Mouse (Mus musculus): Measurements from ENCODE around the gene Stau1. TPM values are rescaled to one million over a fixed set of nuclear protein-coding genes. Genes with fewer than 3 reads are reported as not detected.
A peak's percentile ranks its signal among the peaks of the same experiment; 100 is the strongest.

The Stau1 gene
- total RNA-seq, 2 experiments from 2014 or later = 55.8 to 58.6 TPM

- peak; percentile 20 for DNase-seq
Observed at GRCm38 (mm10) chr2:166906523-166907182, 89.4 kb downstream of the Stau1 start.

DNA sequence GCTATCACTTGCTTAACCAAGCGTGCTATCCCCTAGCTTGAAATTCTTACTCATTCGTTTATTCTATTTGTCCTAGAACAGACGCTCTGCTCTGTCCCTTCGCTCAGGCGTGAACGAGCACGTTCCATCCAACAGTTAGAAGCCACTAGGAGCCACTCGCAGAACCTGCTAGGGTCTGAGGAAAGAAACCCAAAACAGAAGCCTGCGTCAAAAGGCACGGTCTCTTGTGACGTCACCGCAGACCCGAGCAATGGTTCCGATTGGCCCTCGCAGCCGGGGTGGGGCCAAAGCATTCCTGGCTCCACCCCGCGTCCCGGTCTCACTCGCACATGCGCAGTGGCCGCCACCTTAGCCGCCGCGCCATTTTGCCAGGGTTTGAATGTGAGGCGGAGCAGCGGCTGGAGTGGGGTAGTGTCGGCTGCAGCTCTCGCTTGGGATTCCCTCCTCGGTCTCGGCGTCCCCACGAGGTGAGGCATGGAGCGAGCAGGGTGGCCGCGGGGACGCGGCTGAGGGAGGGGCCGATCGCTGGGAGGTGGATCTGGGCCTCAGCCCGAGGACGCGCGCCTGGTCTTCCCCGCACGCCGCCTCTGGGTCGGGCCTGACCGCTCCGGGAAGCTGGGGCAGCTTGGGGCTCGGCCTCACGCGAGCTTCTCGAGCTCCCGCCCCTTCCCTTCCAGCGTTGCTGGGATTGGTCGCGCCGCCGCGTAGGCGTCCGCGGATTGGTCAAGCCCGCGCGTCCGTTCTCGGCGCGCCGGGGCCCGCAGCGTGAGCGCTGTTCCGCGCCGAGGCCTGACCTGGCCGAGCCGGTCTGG is 90.2 kb downstream of the Stau1 start, which contains the start of gene Cse1l:
Cse1l (plus strand) TSS at position 330 of the 812 bp plus-strand sequence.
- DNase-seq = peak; percentile 99

DNA sequence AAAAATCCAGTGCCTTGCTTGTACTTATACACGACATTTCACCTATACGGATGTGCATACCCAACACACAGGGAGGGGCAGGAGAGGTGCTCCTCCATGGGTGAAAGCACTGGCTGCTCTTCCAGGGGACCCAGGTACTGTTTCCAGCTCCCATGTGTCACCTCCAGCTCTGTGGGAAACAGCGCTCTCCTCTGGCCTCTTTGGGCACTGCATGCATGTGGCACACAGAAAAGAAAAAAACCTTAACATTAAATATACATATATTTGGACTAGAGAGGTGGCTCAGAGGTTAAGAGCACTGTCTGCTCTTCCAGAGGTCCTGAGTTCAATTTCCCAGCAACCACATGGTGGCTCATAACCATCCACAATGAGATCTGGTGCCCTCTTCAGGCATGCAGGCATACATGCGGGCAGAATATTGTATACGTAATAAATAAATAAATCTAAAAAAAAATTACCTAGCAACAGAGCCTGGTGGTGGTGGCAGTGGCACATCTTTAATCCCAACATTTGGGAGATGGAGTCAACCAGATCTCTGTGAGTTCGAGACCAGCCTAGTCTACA is 92.3 kb downstream of the Stau1 start:
- no peak for DNase-seq

GRCm38 (mm10) chr2:166900792-166901505 is 95.2 kb downstream of the Stau1 start:
- DNase-seq = no peak

- DNase-seq = no peak
Observed at GRCm38 (mm10) chr2:166899746-166900145, 96.4 kb downstream of the Stau1 start.

DNA sequence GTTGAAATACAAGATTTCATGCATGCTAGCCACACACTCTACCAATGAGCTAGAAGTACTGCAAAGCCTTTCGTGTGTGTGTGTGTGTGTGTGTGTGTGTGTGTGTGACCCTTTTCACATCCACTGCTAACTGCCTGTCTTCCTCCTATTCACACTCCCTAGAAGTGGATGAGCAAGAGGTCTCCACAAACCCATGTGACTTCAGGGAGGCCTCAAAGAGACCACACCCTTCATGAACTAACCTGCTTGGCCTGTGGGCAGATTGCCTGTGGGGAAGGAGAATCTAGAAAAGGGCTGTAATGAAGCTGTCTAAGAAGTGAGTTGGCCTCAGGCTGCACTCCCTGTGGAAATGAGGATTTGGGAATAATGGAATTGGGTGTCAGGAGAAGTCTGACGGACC is 96.9 kb downstream of the Stau1 start:
- DNase-seq = no peak

Other genes starting within 250 kb of the Stau1 start
- 1 to 10 TPM; 4.0 to 5.1 TPM for gene Trp53rkb, start 203.8 kb downstream of the Stau1 start, total RNA-seq (2021)
- 10 to 100 TPM; 39.7 to 42.3 TPM for gene Arfgef2, start 190.7 kb downstream of the Stau1 start, total RNA-seq (2021)
- gene Cse1l, start 90.3 kb downstream of the Stau1 start, total RNA-seq (2021) = 10 to 100 TPM; 67.8 to 71.7 TPM
- gene Ddx27, start 18.9 kb upstream of the Stau1 start, total RNA-seq (2021) = 10 to 100 TPM; 22.0 to 23.6 TPM
- 10 to 100 TPM; 19.7 to 22.4 TPM for gene Znfx1, start 66.7 kb upstream of the Stau1 start, total RNA-seq (2021)
- gene Kcnb1, start 193.9 kb upstream of the Stau1 start, total RNA-seq (2021) = 10 to 100 TPM; 22.5 to 26.9 TPM
- 10 to 100 TPM; 36.7 to 40.9 TPM for gene Ptgis, start 244.3 kb upstream of the Stau1 start, total RNA-seq (2021)

Data from heart, postnatal 4 days (tissue).